Mouse (Mus musculus): ENCODE measurements around the gene Tnnt3.

The Tnnt3 gene

GRCm38 (mm10) chr7:142507453-142507852 lies 8.8 kb downstream of the Tnnt3 start:
- DNase-seq (ENCODE audit: low read depth, low spot score): no peak

- DNase-seq (ENCODE audit: low read depth, low spot score): peak; percentile 84
Measured at GRCm38 (mm10) chr7:142509518-142509917, 10.9 kb downstream of the Tnnt3 start.

DNA sequence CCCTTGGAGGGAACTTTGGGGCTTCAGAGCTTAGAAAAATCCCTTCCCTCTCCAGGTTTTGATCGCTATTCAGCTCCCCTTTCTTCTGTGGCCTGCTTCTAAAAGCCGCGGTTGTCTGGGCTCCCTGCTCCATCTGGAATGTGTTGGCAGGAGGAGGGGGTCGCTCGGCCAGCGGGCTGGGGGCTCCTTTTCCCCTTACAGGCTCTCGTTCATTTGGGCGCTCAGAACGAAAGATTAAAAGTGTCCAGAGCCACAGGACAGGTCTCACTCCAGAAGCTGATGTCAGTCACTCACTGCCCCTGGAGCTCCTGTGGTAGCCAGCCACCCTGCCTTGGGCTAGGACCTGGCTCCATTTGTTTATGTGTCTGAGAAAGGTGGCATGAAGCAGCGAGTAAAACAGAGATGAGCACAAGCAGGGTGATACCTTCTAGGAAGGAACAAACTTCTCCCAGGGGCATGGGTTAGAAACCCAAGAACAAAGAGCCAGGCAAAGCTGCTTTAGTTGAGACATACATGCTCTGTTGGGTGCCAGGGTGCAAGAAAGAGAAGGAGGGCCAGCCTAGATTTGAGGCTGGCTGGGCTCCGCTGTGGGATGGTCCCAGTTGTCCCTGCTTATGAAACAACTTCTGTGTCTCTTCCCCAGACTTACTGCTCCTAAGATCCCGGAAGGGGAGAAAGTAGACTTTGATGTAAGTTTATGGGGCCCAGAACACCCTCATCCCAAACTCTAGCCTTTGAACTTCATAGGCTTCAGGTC lies 11.6 kb downstream of the Tnnt3 start:
- DNase-seq (ENCODE audit: low read depth, low spot score): peak; percentile 84

GRCm38 (mm10) chr7:142514048-142514447 lies 15.4 kb downstream of the Tnnt3 start:
- no peak for DNase-seq (ENCODE audit: low read depth, low spot score)

DNA sequence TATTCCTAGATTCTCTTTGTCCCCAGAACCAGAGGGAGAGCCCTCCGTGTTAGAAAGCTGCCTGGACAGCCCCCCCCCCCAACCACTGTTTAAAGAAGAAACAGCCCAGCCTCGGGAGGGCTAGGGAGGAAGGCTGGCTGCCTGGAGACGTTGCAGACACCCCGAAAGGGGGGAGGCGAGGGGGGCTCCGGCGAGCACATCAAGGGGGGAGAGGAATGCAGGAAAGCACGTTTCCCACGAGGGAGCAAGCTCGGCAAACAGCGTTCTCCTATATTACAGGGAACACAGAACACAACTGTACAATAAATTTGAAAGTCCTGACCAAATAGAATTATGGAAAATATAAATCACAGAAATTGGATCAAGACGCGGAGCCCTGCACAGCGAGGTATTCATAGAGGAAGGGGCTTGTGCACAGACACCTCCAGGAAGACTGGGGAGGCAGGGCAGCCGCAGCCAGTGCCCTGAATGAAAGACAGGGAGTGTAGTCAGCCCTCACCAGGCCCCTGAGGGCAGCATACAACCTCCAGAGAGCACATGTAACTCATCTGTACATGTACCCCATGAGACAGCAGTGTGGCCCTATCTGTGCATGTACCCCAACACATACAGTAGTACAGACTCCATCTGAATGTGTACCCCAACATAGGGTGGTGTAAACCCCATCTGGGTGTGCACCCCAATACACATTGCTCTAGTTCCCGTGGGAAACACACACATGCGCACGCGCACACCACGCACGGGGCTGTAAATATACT lies 17.8 kb downstream of the Tnnt3 start:
- DNase-seq (ENCODE audit: low read depth, low spot score): peak; percentile 75

GRCm38 (mm10) chr7:142517531-142517930 lies 18.9 kb downstream of the Tnnt3 start:
- DNase-seq (ENCODE audit: low read depth, low spot score): no peak

DNA sequence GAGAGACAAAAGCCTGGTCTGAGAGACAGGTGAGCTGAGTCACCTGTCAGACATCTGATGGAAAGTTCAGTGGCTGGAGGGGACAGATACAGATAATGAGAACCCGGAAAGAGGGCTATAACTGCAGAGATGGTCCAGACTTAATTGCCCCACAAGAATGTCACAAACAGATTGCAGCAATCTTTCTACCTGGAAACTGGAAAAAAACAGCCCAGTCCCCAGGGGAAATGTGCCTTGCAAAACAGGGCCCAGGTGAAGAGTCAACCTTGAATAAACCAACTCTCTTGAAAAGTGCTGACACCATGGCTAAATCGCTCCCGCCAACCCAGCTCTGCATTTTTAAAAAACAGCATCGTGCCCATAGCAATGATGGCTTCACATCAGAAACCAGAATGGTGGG lies 21.7 kb downstream of the Tnnt3 start:
- no peak for DNase-seq (ENCODE audit: low read depth, low spot score)

GRCm38 (mm10) chr7:142522352-142522751 lies 23.7 kb downstream of the Tnnt3 start:
- no peak for DNase-seq (ENCODE audit: low read depth, low spot score)

- peak; percentile 71 for DNase-seq (ENCODE audit: low read depth, low spot score)
Measured at GRCm38 (mm10) chr7:142523200-142523990, 24.8 kb downstream of the Tnnt3 start.

- no peak for DNase-seq (ENCODE audit: low read depth, low spot score)
Measured at GRCm38 (mm10) chr7:142525342-142526178, 26.9 kb downstream of the Tnnt3 start.

- no peak for DNase-seq (ENCODE audit: low read depth, low spot score)
Measured at GRCm38 (mm10) chr7:142529350-142529749, 30.7 kb downstream of the Tnnt3 start.

DNA sequence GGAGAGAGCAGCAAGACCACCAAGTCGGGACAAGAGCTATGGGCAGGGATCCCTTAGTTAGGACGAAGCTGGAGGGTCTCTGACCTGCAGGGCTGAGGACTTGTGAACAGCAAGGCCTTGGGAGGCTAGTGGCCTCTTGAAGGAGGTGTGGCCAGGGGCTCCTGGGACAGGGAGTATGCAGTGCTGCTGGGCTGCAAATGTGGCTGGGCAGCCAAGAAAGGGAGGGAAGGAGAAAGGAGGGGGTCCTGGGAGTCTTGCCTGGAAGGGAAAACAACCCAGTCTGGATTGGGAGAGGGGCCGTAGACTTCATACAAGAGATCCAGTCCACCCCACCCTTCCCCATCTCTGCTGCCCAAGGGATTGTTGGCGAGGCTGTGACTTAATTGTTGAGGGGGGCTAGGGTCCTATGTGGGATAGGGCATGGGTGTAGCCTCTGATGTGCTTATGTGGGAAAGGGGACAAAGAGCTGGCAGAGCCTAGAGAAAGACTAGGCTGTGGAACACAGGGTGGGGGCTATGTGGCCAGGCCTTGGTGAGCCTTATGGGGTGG lies 33.4 kb downstream of the Tnnt3 start:
- no peak for DNase-seq (ENCODE audit: low read depth, low spot score)

DNA sequence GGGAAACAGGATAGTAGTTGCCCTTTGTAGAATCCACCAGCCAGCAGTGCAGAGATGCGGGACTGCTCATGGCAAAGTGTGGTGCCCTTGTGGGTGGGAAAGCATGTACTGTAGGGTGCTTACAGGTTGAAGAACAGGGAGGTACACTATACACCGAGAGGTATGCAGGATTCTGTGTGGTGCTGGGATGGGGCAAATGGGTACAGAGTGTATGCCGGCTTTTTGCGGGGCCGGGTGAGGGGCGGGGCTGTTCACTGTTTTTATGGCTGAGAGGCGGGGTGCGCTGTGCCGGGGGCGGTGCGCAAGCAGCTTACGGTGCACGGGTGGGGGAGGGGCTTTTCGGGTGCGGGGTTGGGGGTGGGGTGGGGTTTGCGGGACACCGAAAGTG lies 34.0 kb downstream of the Tnnt3 start, which contains the start of gene Mrpl23:
Mrpl23 (plus strand) TSS at position 16 of the 388 bp plus-strand sequence.
- no peak for DNase-seq (ENCODE audit: low read depth, low spot score)

DNA sequence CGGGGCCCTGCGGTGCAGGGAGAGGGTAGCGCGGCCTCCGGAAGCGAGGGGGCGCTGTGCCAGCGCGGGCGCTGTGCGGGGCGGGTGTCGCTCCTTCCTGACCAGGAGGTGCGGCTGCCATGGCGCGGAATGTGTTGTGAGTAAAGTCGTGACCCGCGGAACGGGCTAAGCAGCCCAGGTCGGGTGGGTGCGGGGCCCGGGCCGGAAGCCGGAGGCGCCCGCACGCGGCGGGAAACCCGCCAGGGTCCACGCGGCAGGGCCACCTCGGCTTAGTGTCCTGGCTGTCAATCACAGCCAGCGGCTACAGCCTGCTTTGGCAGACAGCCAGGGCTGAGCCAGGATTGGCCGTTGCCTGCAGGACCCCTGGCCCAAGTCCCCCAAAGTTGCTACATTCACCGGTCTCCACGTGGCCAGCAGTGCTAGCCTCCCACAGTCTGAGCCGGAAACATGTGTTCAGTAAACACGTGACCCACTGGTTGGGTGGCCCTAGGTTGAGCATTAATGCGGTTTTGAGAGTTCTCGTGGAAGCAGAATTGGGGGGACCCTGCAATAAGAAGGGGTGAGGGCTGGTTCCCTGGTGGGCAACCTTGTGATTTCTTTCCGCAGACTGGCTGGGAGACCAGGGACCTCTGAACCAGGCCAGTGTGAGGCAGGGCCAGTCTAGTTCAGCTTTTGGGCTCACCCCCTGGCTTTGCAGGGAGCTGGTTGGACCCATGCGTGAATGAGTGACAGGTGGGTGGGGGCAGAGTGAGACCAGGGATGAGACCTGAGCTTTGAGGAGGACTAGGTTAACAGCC lies 34.6 kb downstream of the Tnnt3 start:
- DNase-seq (ENCODE audit: low read depth, low spot score): peak; percentile 91

DNA sequence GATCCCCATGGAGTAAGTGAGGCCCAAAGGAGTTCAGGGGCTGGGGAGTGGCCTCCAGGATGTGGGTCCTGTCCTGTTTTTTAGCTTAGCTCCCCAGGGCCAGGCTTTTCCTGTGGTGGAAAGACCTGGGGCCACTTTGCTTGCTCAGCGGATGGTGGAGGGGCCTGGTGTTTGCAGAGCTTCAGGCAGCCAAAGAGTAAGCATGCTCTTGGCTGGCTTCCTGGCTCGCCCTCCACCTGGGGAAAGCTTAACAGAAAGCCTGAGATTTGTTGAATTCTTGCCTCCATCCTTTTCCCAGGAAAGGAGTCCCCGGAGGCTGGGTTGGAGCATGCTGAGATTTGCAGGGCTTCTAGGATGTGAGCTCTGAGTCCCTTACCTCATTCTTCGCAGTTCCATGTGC lies 36.5 kb downstream of the Tnnt3 start:
- no peak for DNase-seq (ENCODE audit: low read depth, low spot score)

DNA sequence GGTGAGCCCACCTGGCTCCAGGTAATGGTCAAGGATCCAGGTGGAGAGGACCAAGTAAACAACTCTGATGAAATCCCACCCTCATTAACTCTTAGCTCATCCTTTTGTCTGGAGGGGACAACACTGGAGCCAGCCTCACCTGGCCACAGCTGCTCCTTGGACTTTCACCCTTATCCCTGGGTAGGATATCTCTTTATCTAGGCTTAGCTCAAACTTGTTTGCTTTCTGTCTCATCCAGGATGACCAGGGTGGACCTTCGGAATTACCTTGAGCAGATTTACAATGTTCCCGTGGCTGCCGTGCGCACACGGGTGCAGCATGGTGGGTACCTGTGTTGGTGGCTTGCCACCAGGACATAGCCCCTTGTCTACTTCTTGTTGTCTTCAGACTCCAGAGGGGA lies 37.2 kb downstream of the Tnnt3 start:
- DNase-seq (ENCODE audit: low read depth, low spot score): no peak

GRCm38 (mm10) chr7:142537181-142537580 lies 38.5 kb downstream of the Tnnt3 start:
- no peak for DNase-seq (ENCODE audit: low read depth, low spot score)

DNA sequence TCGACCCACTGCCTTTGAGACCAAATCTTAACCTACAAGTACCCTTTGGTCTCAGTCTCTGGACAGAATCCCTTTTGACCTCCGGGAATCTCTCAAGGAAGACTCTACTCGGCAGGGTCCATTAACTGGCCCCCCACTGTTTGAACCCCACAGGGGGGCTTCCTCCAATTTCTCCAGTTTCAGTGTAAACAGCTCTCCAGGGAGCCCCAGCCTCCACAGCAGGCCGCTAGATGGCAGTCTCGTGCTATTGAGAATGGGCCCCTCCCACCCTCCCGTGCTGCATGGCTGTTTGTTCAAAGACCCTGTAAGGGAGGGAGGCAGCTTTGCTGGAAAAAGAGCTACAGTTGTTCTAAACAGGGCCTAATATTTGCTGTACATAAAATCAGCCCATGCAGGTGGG lies 39.2 kb downstream of the Tnnt3 start:
- DNase-seq (ENCODE audit: low read depth, low spot score): peak; percentile 89

GRCm38 (mm10) chr7:142538291-142538690 lies 39.7 kb downstream of the Tnnt3 start:
- no peak for DNase-seq (ENCODE audit: low read depth, low spot score)

DNA sequence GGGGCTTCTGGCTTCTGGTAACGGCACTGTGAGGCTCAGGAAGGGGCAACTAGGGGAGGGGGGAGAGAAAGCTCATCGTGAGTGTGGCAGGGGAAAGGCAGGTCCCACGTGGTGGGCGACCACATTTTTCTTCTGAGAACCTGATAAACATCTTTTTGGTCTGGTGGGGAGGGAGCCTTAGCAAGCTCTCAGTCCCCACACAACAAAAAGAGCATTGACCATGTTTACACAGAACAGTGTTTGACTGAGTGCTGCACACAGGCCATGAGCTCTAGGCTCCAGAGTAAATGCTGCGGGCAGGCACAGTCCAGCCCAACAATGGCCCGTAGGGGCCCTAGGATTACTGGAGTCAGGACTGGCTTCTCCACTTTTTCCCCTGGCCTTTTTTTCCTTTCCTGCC lies 40.1 kb downstream of the Tnnt3 start:
- DNase-seq (ENCODE audit: low read depth, low spot score): no peak

Data from mesoderm, embryonic 11.5 days (tissue).